Comparison of ENCODE assay signal across 8 mouse cellular contexts in genomic region chr10:80602698-80603325, GRCm38 (mm10). TPM values are rescaled to one million over a fixed set of nuclear protein-coding genes. Genes with fewer than 3 reads are reported as not detected.
DNase-seq lines count a peak whose midpoint lies in the region; ATAC-seq and TF ChIP-seq lines count a peak whose summit lies in the region.

TSS of gene Scamp4 (plus strand) at chr10:80602872.
TSS of gene Adat3 (plus strand) at chr10:80602880.

- H3K4me1 ChIP-seq in embryonic facial prominence, embryonic 13.5 days = peaks cover 23% of the 10 kb centered on the region
- H3K4me1 ChIP-seq in limb, embryonic 14.5 days (ENCODE audit: control insufficient read depth, insufficient read depth, low read length) = peaks cover 11% of the 10 kb centered on the region
- peaks cover 10% of the 10 kb centered on the region; the same call in 1 of the 2 replicates for H3K4me1 ChIP-seq in midbrain, postnatal 0 days (ENCODE audit: insufficient read depth, low read length)

- no peaks in the 10 kb centered on the region for H3K9me3 ChIP-seq in embryonic facial prominence, embryonic 13.5 days
- no peaks in the 10 kb centered on the region for H3K9me3 ChIP-seq in limb, embryonic 14.5 days (ENCODE audit: control insufficient read depth, low read length)
- H3K9me3 ChIP-seq in midbrain, postnatal 0 days (ENCODE audit: low read length) = no peaks in the 10 kb centered on the region

- H3K27me3 ChIP-seq in embryonic facial prominence, embryonic 13.5 days = no peaks in the 10 kb centered on the region
- no peaks in the 10 kb centered on the region for H3K27me3 ChIP-seq in limb, embryonic 14.5 days (ENCODE audit: control insufficient read depth, insufficient read depth, low read length)
- no peaks in the 10 kb centered on the region for H3K27me3 ChIP-seq in midbrain, postnatal 0 days (ENCODE audit: insufficient read depth, low read length)

- peak within 1 kb of the TSS; percentile 86 for H3K27ac ChIP-seq in embryonic facial prominence, embryonic 13.5 days
- peak within 1 kb of the TSS; percentile 67 for H3K27ac ChIP-seq in limb, embryonic 14.5 days (replicated peaks; ENCODE audit: low read depth, low read length)
- H3K27ac ChIP-seq in midbrain, postnatal 0 days (ENCODE audit: low read depth, low read length) = peak within 1 kb of the TSS; percentile 88

- peaks cover 20% of the 10 kb centered on the region for H3K36me3 ChIP-seq in embryonic facial prominence, embryonic 13.5 days
- peaks cover 20% of the 10 kb centered on the region for H3K36me3 ChIP-seq in limb, embryonic 14.5 days (ENCODE audit: control insufficient read depth, insufficient read depth, low read length)
- peaks cover 18% of the 10 kb centered on the region for H3K36me3 ChIP-seq in midbrain, postnatal 0 days (ENCODE audit: insufficient read depth, low read length)

- peak; percentile 84; the same call in 1 of the 2 replicates for TF ChIP-seq POLR2A in limb, embryonic 14.5 days (IDR thresholded peaks at IDR 0.05; ENCODE audit: borderline replicate concordance, extremely low read depth, insufficient read depth, insufficient read length)

- peak within 1 kb of the TSS; percentile 94 for H3K4me2 ChIP-seq in embryonic facial prominence, embryonic 13.5 days
- peak within 1 kb of the TSS; percentile 87 for H3K4me2 ChIP-seq in limb, embryonic 14.5 days (replicated peaks; ENCODE audit: low read depth, low read length, severe bottlenecking)
- peak within 1 kb of the TSS; percentile 92 for H3K4me2 ChIP-seq in midbrain, postnatal 0 days (ENCODE audit: low read depth, low read length, poor library complexity, severe bottlenecking)

- H3K9ac ChIP-seq in embryonic facial prominence, embryonic 13.5 days = peak within 1 kb of the TSS; percentile 74
- H3K9ac ChIP-seq in limb, embryonic 14.5 days (ENCODE audit: low read depth, low read length, severe bottlenecking) = peak within 1 kb of the TSS; percentile 59
- H3K9ac ChIP-seq in midbrain, postnatal 0 days (replicated peaks; ENCODE audit: low read length, poor library complexity, severe bottlenecking) = peak within 1 kb of the TSS; percentile 64

- TF ChIP-seq CTCF in midbrain, postnatal 0 days (IDR thresholded peaks at IDR 0.05) = no peak

- H3K4me3 ChIP-seq in embryonic facial prominence, embryonic 13.5 days = peak within 1 kb of the TSS; percentile 71
- peak within 1 kb of the TSS; percentile 65 for H3K4me3 ChIP-seq in limb, embryonic 14.5 days (replicated peaks; ENCODE audit: low read length)
- peak within 1 kb of the TSS; percentile 71 for H3K4me3 ChIP-seq in midbrain, postnatal 0 days (ENCODE audit: low read depth, low read length)

- WGBS in embryonic facial prominence, embryonic 13.5 days = under 1% methylated on average over 54 of the region's 54 CpGs
- WGBS in limb, embryonic 14.5 days = under 1% methylated on average over 48 of the region's 54 CpGs
- WGBS in midbrain, postnatal 0 days = under 1% methylated on average over 54 of the region's 54 CpGs

- DNase-seq in 3134 (ENCODE audit: extremely low read depth, insufficient read length, low spot score) = peak; percentile 98
- peak; percentile 96 to 97 for DNase-seq in adrenal gland, postnatal 36 days
- peak; percentile 95 for DNase-seq in heart, adult 8-10 months (ENCODE audit: low spot score)
- DNase-seq in kidney, adult 9 months = peak; percentile 96
- peak; percentile 96 for DNase-seq in limb, embryonic 14.5 days (ENCODE audit: low spot score)
- peak; percentile 97 for DNase-seq in midbrain, postnatal 0 days (ENCODE audit: low spot score)
- DNase-seq in spleen, postnatal 14 days (ENCODE audit: low spot score in 2 of 2) = peak; percentile 87 to 90

- ATAC-seq in embryonic facial prominence, embryonic 13.5 days (ENCODE audit: insufficient number of reproducible peaks, insufficient read depth, low FRiP score, low TSS enrichment, low read depth) = peak; percentile 92
- ATAC-seq in limb, embryonic 14.5 days (ENCODE audit: low FRiP score, low read depth) = peak; percentile 97
- ATAC-seq in midbrain, postnatal 0 days (ENCODE audit: low FRiP score) = peak; percentile 95

RNA-seq across cellular contexts. Expression of gene Scamp4, which starts in this region (rescaled TPM):
- 10 to 100 TPM; 64.3 to 64.6 TPM for total RNA-seq in adrenal gland, postnatal 36 days (2021)
- 79.6 and 95.1 TPM in 2 replicates for polyA plus RNA-seq in embryonic facial prominence, embryonic 13.5 days (2015; fragmentation: Nextera tagmentation; extraction: Ambion mirVana)
- total RNA-seq in heart, adult 8-10 months (2022) = 10 to 100 TPM; 20.0 to 25.2 (median 21.9) TPM
- polyA plus RNA-seq in limb, embryonic 14.5 days (2012; rRNA removed) = 83.1 and 107 TPM in 2 replicates
- 91.4 and 104 TPM in 2 replicates for polyA plus RNA-seq in limb, embryonic 14.5 days (2014; fragmentation: Nextera tagmentation; extraction: Ambion mirVana)
- total RNA-seq in midbrain, postnatal 0 days (2014; rRNA removed) = 27.8 and 32.4 TPM in 2 replicates
- 73.1 and 76.9 TPM in 2 replicates for polyA plus RNA-seq in midbrain, postnatal 0 days (2015; fragmentation: Nextera tagmentation; extraction: Ambion mirVana)

RNA-seq across cellular contexts. Expression of gene Adat3, which starts in this region (rescaled TPM):
- 1 to 10 TPM; 2.7 to 6.1 TPM for total RNA-seq in adrenal gland, postnatal 36 days (2021)
- 5.9 and 9.1 TPM in 2 replicates for polyA plus RNA-seq in embryonic facial prominence, embryonic 13.5 days (2015; fragmentation: Nextera tagmentation; extraction: Ambion mirVana)
- under 1 TPM; 0.44 to 0.81 (median 0.73) TPM for total RNA-seq in heart, adult 8-10 months (2022)
- 16.8 and 29.2 TPM in 2 replicates for polyA plus RNA-seq in limb, embryonic 14.5 days (2012; rRNA removed)
- 5.6 and 6.4 TPM in 2 replicates for polyA plus RNA-seq in limb, embryonic 14.5 days (2014; fragmentation: Nextera tagmentation; extraction: Ambion mirVana)
- total RNA-seq in midbrain, postnatal 0 days (2014; rRNA removed) = 4.0 and 6.2 TPM in 2 replicates
- 4.6 and 4.9 TPM in 2 replicates for polyA plus RNA-seq in midbrain, postnatal 0 days (2015; fragmentation: Nextera tagmentation; extraction: Ambion mirVana)

Comparison
In these comparisons a context has a peak if more than half of its experiments do, and no peak if none do; other contexts are left out.
1. Peak in every context shown above with its lines: DNase-seq, ATAC-seq, H3K4me3 ChIP-seq and H3K27ac ChIP-seq.